Mouse (Mus musculus): Measurements from ENCODE around the gene Dennd1a.

DNA sequence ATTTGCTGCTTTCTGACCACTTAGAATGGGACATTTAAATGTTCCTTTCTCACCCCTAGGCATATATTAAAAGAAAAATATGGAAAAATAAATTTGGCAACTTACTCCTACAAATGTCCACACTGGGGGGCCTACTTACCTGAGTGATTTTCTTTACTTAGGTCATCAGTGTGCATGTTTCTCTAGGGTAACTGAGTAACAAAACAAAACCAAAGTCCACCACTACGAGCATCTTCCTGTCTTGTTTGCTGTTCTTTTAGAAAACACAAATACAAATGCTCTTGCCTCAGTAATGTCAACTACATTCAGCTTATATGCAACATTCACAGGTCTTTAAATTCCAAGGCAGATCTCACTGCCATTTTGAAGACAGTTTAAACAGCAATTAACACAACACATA lies 298.9 kb downstream of the Dennd1a start:
- TF ChIP-seq CTCF (conservative IDR thresholded peaks at IDR 0.05; ENCODE audit: insufficient read depth, insufficient read length, low read depth, low read length): no peak
- TF ChIP-seq POLR2A (IDR thresholded peaks at IDR 0.05; ENCODE audit: low read depth, low read length): no peak
